3 mouse cellular contexts compared by ENCODE assay signal in the genomic region with DNA sequence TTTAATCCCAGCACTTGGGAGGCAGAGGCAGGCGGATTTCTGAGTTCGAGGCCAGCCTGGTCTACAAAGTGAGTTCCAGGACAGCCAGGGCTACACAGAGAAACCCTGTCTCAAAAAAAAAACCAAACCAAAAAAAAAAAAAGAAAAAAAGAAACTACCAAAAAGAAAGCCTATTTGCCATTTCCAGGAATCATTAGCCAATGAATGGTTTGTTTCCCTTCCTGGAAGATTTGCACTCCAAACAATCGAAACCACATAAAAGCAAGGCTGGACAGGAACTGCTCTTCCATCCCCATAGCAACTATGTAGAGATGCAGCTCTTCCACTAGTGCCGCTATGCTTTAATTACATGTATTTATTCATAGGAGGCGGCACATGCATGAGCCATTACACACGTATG. TPM values are rescaled to one million over a fixed set of nuclear protein-coding genes. Genes with fewer than 3 reads are reported as not detected.
"Had no signal": no experiment of that assay in that cellular context is flagged by ENCODE, and none has a peak within 500 bp of the region (broad histone marks: within the 10 kb centered on the region; RNA-seq: fewer than 3 reads in every experiment).

No protein-coding gene starts in this region.

RNA-seq across cellular contexts. Expression of a gene that starts 23.8 kb away (rescaled TPM):
- total RNA-seq: megakaryocyte, adult 5-6 weeks; megakaryocyte-erythroid progenitor cell, adult 5-6 weeks had no signal
- polyA plus RNA-seq: neural tube, embryonic 14.5 days had no signal
